Mouse (Mus musculus): ENCODE measurements at regions not wholly inside any gene's neighbourhood (a gene's known extent, or its start where the extent isn't known, plus 50 kb on each side); places are given as distances from the start of the nearest gene placed in this dataset.

DNA sequence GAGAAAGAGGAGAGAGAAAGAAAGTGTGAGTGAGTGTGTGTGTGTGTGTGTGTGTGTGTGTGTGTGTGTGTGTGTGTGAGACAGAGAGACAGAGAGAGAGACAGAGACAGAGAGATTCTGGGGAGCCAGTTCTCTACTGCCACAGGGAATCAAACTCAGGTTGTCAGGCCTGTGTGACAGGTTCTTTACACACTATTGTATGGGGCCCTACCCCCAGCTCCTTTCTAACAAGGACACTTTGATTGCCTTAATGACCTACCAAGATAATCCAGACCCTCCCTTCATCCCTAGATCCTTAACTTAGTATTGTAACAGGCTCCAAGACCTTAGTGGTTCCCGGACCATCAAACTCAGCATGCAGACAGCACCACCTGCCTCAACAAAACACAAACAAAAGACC, 53.9 kb upstream of the Map4k3 start:
- peaks cover 39% of the 10 kb centered on the region for H3K27me3 ChIP-seq (replicated peaks)
- peaks cover 11% of the 10 kb centered on the region for H3K9me3 ChIP-seq (replicated peaks; ENCODE audit: low read length)
- H3K9ac ChIP-seq (ENCODE audit: insufficient read depth, low read depth), result no peak overlapping the region
- peaks cover 2 to 6% of the 10 kb centered on the region in 2 experiments; a peak in 1 of 4 replicates for H3K4me1 ChIP-seq (ENCODE audit: control insufficient read depth in 1 of 2, insufficient read depth in 2 of 2)
- TF ChIP-seq CHD1 (IDR thresholded peaks at IDR 0.05; ENCODE audit: low read depth, low read length) (no peak), ZMIZ1 (IDR thresholded peaks at IDR 0.05; ENCODE audit: low read depth, low read length) (no peak), SIN3A (IDR thresholded peaks at IDR 0.05; ENCODE audit: low read length) (no peak), UBTF (IDR thresholded peaks at IDR 0.05; ENCODE audit: low read depth, low read length) (no peak), ZKSCAN1 (IDR thresholded peaks at IDR 0.05; ENCODE audit: borderline replicate concordance, low read depth, low read length) (no peak), CTCF (conservative IDR thresholded peaks at IDR 0.05 in 1 of 2, IDR thresholded peaks at IDR 0.05 in 1 of 2; ENCODE audit: low read depth in 2 of 2, low read length in 2 of 2) (no peak), MEF2A (IDR thresholded peaks at IDR 0.05; ENCODE audit: borderline replicate concordance, low read depth, low read length) (no peak), RCOR1 (conservative IDR thresholded peaks at IDR 0.05; ENCODE audit: low read depth, low read length) (no peak), RAD21 (IDR thresholded peaks at IDR 0.05; ENCODE audit: low read depth, low read length) (no peak)
- no peak overlapping the region for H3K4me3 ChIP-seq (replicated peaks in 1 of 3; ENCODE audit: low read depth in 2 of 3, low read length in 2 of 3, poor library complexity in 1 of 3)
- H3K27ac ChIP-seq (ENCODE audit: insufficient read depth, low read depth), result no peak overlapping the region
- in situ Hi-C loops (cut with MboI; ENCODE audit: low pct_ligation_motif_present, low pct_unique_long_range_greater_than_20kb, low sequenced_read_pairs), result no loop called here
- H3K79me2 ChIP-seq (replicated peaks; ENCODE audit: control insufficient read depth, extremely low read depth, insufficient read depth, poor library complexity, severe bottlenecking), result no peaks in the 10 kb centered on the region
- no peak overlapping the region for H3K4me2 ChIP-seq (ENCODE audit: insufficient read depth, low read depth, poor library complexity, severe bottlenecking)
- no peaks in the 10 kb centered on the region for H3K36me3 ChIP-seq (replicated peaks in 1 of 2; ENCODE audit: control insufficient read depth in 1 of 2, insufficient read depth in 1 of 2, low read length in 1 of 2)
- no peak for DNase-seq (ENCODE audit: extremely low read depth)
- dilution Hi-C loops (cut with MboI; ENCODE audit: extremely low pct_ligation_motif_present, extremely low pct_unique_long_range_greater_than_20kb, low sequenced_read_pairs), result no loop called here

DNA sequence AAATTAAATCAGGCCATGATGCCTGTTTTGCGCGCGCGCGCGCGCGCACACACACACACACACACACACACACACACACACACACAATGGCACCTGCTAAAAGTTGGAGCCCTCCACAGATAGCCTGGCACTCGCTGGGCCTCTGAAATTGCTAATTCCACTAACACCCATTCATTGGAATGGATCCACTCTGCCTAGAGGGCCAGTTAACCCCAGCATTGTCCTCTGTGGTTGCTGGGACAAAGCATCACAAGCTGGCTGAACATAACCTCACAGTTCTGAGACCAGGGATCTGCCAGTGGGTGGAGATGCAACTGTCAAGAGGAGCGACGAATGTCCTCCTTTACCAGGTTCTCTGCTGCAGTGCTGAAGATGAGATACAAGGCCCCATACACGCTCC, 53.3 kb upstream of the Map4k3 start:
- in situ Hi-C loops (cut with MboI; ENCODE audit: low pct_ligation_motif_present, low pct_unique_long_range_greater_than_20kb, low sequenced_read_pairs), result no loop called here
- no peak for DNase-seq (ENCODE audit: extremely low read depth)
- no peak overlapping the region for H3K9ac ChIP-seq (ENCODE audit: insufficient read depth, low read depth)
- peaks cover 17% of the 10 kb centered on the region for H3K9me3 ChIP-seq (replicated peaks; ENCODE audit: low read length)
- H3K79me2 ChIP-seq (replicated peaks; ENCODE audit: control insufficient read depth, extremely low read depth, insufficient read depth, poor library complexity, severe bottlenecking), result no peaks in the 10 kb centered on the region
- no peaks in the 10 kb centered on the region for H3K36me3 ChIP-seq (replicated peaks in 1 of 2; ENCODE audit: control insufficient read depth in 1 of 2, insufficient read depth in 1 of 2, low read length in 1 of 2)
- H3K27ac ChIP-seq (ENCODE audit: insufficient read depth, low read depth), result no peak overlapping the region
- H3K4me1 ChIP-seq (ENCODE audit: control insufficient read depth in 1 of 2, insufficient read depth in 2 of 2), result peaks cover 2 to 6% of the 10 kb centered on the region in 2 experiments; a peak in 1 of 4 replicates
- H3K4me3 ChIP-seq (replicated peaks in 1 of 3; ENCODE audit: low read depth in 2 of 3, low read length in 2 of 3, poor library complexity in 1 of 3), result no peak overlapping the region
- H3K27me3 ChIP-seq (replicated peaks), result peaks cover 43% of the 10 kb centered on the region
- dilution Hi-C loops (cut with MboI; ENCODE audit: extremely low pct_ligation_motif_present, extremely low pct_unique_long_range_greater_than_20kb, low sequenced_read_pairs), result no loop called here
- no peak for TF ChIP-seq ZKSCAN1 (IDR thresholded peaks at IDR 0.05; ENCODE audit: borderline replicate concordance, low read depth, low read length)
- no peak for TF ChIP-seq ZMIZ1 (IDR thresholded peaks at IDR 0.05; ENCODE audit: low read depth, low read length)
- no peak for TF ChIP-seq JUND (conservative IDR thresholded peaks at IDR 0.05; ENCODE audit: low read depth, low read length)
- TF ChIP-seq HCFC1 (IDR thresholded peaks at IDR 0.05; ENCODE audit: low read depth, low read length), result no peak
- no peak for TF ChIP-seq POLR2A (IDR thresholded peaks at IDR 0.05; ENCODE audit: low read depth, low read length)
- TF ChIP-seq ZNF384 (IDR thresholded peaks at IDR 0.05; ENCODE audit: low read depth, low read length), result no peak
- no peak for TF ChIP-seq MEF2A (IDR thresholded peaks at IDR 0.05; ENCODE audit: borderline replicate concordance, low read depth, low read length)
- no peak for TF ChIP-seq RAD21 (IDR thresholded peaks at IDR 0.05; ENCODE audit: low read depth, low read length)
- H3K4me2 ChIP-seq (ENCODE audit: insufficient read depth, low read depth, poor library complexity, severe bottlenecking), result no peak overlapping the region

DNA sequence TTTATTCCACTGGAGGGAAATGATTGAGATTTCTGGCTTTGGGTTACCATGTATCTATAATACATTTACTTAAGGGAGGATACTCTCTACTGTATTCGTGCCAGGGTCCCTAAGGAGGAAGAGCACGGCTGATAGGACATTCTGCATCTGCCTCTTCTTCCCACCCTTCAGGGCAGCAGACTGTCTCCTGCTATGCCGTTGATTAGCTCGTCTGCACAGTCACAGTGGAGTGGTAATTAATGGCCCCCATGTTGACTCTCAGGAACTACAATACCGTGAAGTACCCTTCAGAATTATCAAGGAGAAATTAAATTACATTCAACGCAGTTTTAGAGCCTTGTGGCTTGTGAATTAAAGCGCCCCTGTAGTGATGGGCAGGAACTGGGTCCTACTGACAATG, 52.0 kb upstream of the Map4k3 start:
- Histone ChIP-seq H3K27ac (ENCODE audit: insufficient read depth, low read depth) (no peak overlapping the region), H3K4me3 (replicated peaks in 1 of 3; ENCODE audit: low read depth in 2 of 3, low read length in 2 of 3, poor library complexity in 1 of 3) (no peak overlapping the region), H3K4me1 (ENCODE audit: control insufficient read depth in 1 of 2, insufficient read depth in 2 of 2) (peaks cover 2 to 6% of the 10 kb centered on the region in 2 experiments; a peak in 1 of 4 replicates), H3K36me3 (replicated peaks in 1 of 2; ENCODE audit: control insufficient read depth in 1 of 2, insufficient read depth in 1 of 2, low read length in 1 of 2) (no peaks in the 10 kb centered on the region), H3K9ac (ENCODE audit: insufficient read depth, low read depth) (no peak overlapping the region), H3K9me3 (replicated peaks; ENCODE audit: low read length) (peaks cover 17% of the 10 kb centered on the region), H3K4me2 (ENCODE audit: insufficient read depth, low read depth, poor library complexity, severe bottlenecking) (no peak overlapping the region), H3K79me2 (replicated peaks; ENCODE audit: control insufficient read depth, extremely low read depth, insufficient read depth, poor library complexity, severe bottlenecking) (no peaks in the 10 kb centered on the region), H3K27me3 (replicated peaks) (peaks cover 51% of the 10 kb centered on the region)
- no peak for DNase-seq (ENCODE audit: extremely low read depth)
- dilution Hi-C loops (cut with MboI; ENCODE audit: extremely low pct_ligation_motif_present, extremely low pct_unique_long_range_greater_than_20kb, low sequenced_read_pairs), result no loop called here
- TF ChIP-seq E2F4 (IDR thresholded peaks at IDR 0.05; ENCODE audit: insufficient replicate concordance, low read depth, low read length), result no peak
- TF ChIP-seq ZMIZ1 (IDR thresholded peaks at IDR 0.05; ENCODE audit: low read depth, low read length), result no peak
- in situ Hi-C loops (cut with MboI; ENCODE audit: low pct_ligation_motif_present, low pct_unique_long_range_greater_than_20kb, low sequenced_read_pairs), result no loop called here

All from CH12.LX (cell line).